Mouse (Mus musculus) lung, adult 2 months (tissue): ENCODE data around the gene Wif1.

Experiments used
- CTCF ChIP-seq: fragments of 200-500 bp; IDR thresholded peaks from 2 replicates; pipeline ENCODE4 v1.5.1; 2011; ENCODE audit warnings: mild to moderate bottlenecking, low read length, control low read depth; ENCODE audit not compliant: insufficient read depth
- POLR2A ChIP-seq: fragments of 200-500 bp; IDR thresholded peaks from 2 replicates; pipeline ENCODE4 v1.6.1; 2011; ENCODE audit warnings: low read depth, mild to moderate bottlenecking, control low read depth, low read length, borderline replicate concordance; ENCODE audit errors: extremely low read depth

- TF ChIP-seq CTCF: no peak
- no peak for TF ChIP-seq POLR2A
Measured at GRCm38 (mm10) chr10:121089312-121089711, 55.6 kb downstream of the Wif1 start.
